Mouse (Mus musculus): ENCODE data around the gene Frem2. TPM values are rescaled to one million over a fixed set of nuclear protein-coding genes. Genes with fewer than 3 reads are reported as not detected.

Gene Frem2
- polyA plus RNA-seq, 1 experiment from 2014 or later, result 0.06 TPM

- Histone ChIP-seq H3K36me3 (replicated peaks; ENCODE audit: insufficient read depth, low read length) (no peaks in the 10 kb centered on the region), H3K9me3 (ENCODE audit: low read length) (peaks cover 2% of the 10 kb centered on the region; the same call in 1 of the 2 replicates), H3K27me3 (ENCODE audit: insufficient read depth, low read length) (no peaks in the 10 kb centered on the region), H3K4me1 (ENCODE audit: insufficient read depth) (no peaks in the 10 kb centered on the region), H3K4me3 (ENCODE audit: low read depth, low read length) (no peak overlapping the region), H3K27ac (ENCODE audit: low read depth) (no peak overlapping the region), H3K9ac (replicated peaks) (no peak overlapping the region), H3K4me2 (ENCODE audit: low read depth, low read length) (no peak overlapping the region)
- WGBS (ENCODE audit: insufficient replicate concordance), result 41% methylated on average over 4 of the region's 4 CpGs
- no peak for DNase-seq
- TF ChIP-seq CTCF (IDR thresholded peaks at IDR 0.05; ENCODE audit: low read depth) (no peak), EP300 (IDR thresholded peaks at IDR 0.05; ENCODE audit: low read depth) (no peak)
- ATAC-seq, result no peak
Measured at GRCm38 (mm10) chr3:53600140-53600539, 57.0 kb downstream of the Frem2 start.

GRCm38 (mm10) chr3:53599315-53599714, 57.8 kb downstream of the Frem2 start:
- WGBS (ENCODE audit: insufficient replicate concordance), result 43% methylated on average over 7 of the region's 7 CpGs
- no peak overlapping the region for H3K9ac ChIP-seq (replicated peaks)
- no peaks in the 10 kb centered on the region for H3K36me3 ChIP-seq (replicated peaks; ENCODE audit: insufficient read depth, low read length)
- no peaks in the 10 kb centered on the region for H3K4me1 ChIP-seq (ENCODE audit: insufficient read depth)
- DNase-seq, result no peak
- H3K27ac ChIP-seq (ENCODE audit: low read depth), result no peak overlapping the region
- H3K9me3 ChIP-seq (ENCODE audit: low read length), result no peaks in the 10 kb centered on the region
- no peak overlapping the region for H3K4me3 ChIP-seq (ENCODE audit: low read depth, low read length)
- no peak overlapping the region for H3K4me2 ChIP-seq (ENCODE audit: low read depth, low read length)
- no peaks in the 10 kb centered on the region for H3K27me3 ChIP-seq (ENCODE audit: insufficient read depth, low read length)
- TF ChIP-seq EP300 (IDR thresholded peaks at IDR 0.05; ENCODE audit: low read depth), result no peak
- TF ChIP-seq CTCF (IDR thresholded peaks at IDR 0.05; ENCODE audit: low read depth), result no peak
- ATAC-seq, result no peak

- no peak overlapping the region for H3K4me3 ChIP-seq (ENCODE audit: low read depth, low read length)
- DNase-seq (no peak), ATAC-seq (no peak)
- H3K9ac ChIP-seq (replicated peaks), result no peak overlapping the region
- TF ChIP-seq CTCF (IDR thresholded peaks at IDR 0.05; ENCODE audit: low read depth) (no peak), EP300 (IDR thresholded peaks at IDR 0.05; ENCODE audit: low read depth) (no peak)
- no peak overlapping the region for H3K27ac ChIP-seq (ENCODE audit: low read depth)
- 20% methylated on average over 9 of the region's 9 CpGs for WGBS (ENCODE audit: insufficient replicate concordance)
- no peaks in the 10 kb centered on the region for H3K27me3 ChIP-seq (ENCODE audit: insufficient read depth, low read length)
- H3K36me3 ChIP-seq (replicated peaks; ENCODE audit: insufficient read depth, low read length), result no peaks in the 10 kb centered on the region
- no peaks in the 10 kb centered on the region for H3K4me1 ChIP-seq (ENCODE audit: insufficient read depth)
- H3K9me3 ChIP-seq (ENCODE audit: low read length), result no peaks in the 10 kb centered on the region
- no peak overlapping the region for H3K4me2 ChIP-seq (ENCODE audit: low read depth, low read length)
Measured at GRCm38 (mm10) chr3:53598153-53598800, 58.9 kb downstream of the Frem2 start.

GRCm38 (mm10) chr3:53594471-53594870, 62.7 kb downstream of the Frem2 start:
- WGBS (ENCODE audit: insufficient replicate concordance), result 76% methylated on average over 4 of the region's 4 CpGs
- Histone ChIP-seq H3K36me3 (replicated peaks; ENCODE audit: insufficient read depth, low read length) (no peaks in the 10 kb centered on the region), H3K9ac (replicated peaks) (no peak overlapping the region), H3K4me3 (ENCODE audit: low read depth, low read length) (no peak overlapping the region), H3K27ac (ENCODE audit: low read depth) (no peak overlapping the region), H3K27me3 (ENCODE audit: insufficient read depth, low read length) (no peaks in the 10 kb centered on the region), H3K9me3 (ENCODE audit: low read length) (no peaks in the 10 kb centered on the region), H3K4me2 (ENCODE audit: low read depth, low read length) (no peak overlapping the region), H3K4me1 (ENCODE audit: insufficient read depth) (no peaks in the 10 kb centered on the region; the same call in 1 of the 2 replicates)
- TF ChIP-seq EP300 (IDR thresholded peaks at IDR 0.05; ENCODE audit: low read depth), result no peak
- no peak for TF ChIP-seq CTCF (IDR thresholded peaks at IDR 0.05; ENCODE audit: low read depth)
- ATAC-seq (no peak), DNase-seq (peak; percentile 1)

GRCm38 (mm10) chr3:53593718-53594117, 63.4 kb downstream of the Frem2 start:
- ATAC-seq (no peak), DNase-seq (no peak)
- H3K4me2 ChIP-seq (ENCODE audit: low read depth, low read length), result no peak overlapping the region
- H3K9ac ChIP-seq (replicated peaks), result no peak overlapping the region
- H3K9me3 ChIP-seq (ENCODE audit: low read length), result no peaks in the 10 kb centered on the region
- H3K4me3 ChIP-seq (ENCODE audit: low read depth, low read length), result no peak overlapping the region
- H3K27me3 ChIP-seq (ENCODE audit: insufficient read depth, low read length), result no peaks in the 10 kb centered on the region
- H3K36me3 ChIP-seq (replicated peaks; ENCODE audit: insufficient read depth, low read length), result no peaks in the 10 kb centered on the region
- no peak overlapping the region for H3K27ac ChIP-seq (ENCODE audit: low read depth)
- no peak for TF ChIP-seq EP300 (IDR thresholded peaks at IDR 0.05; ENCODE audit: low read depth)
- TF ChIP-seq CTCF (IDR thresholded peaks at IDR 0.05; ENCODE audit: low read depth), result no peak
- H3K4me1 ChIP-seq (ENCODE audit: insufficient read depth), result no peaks in the 10 kb centered on the region; the same call in 1 of the 2 replicates
- WGBS (ENCODE audit: insufficient replicate concordance), result 40% methylated on average over 3 of the region's 3 CpGs

GRCm38 (mm10) chr3:53592036-53592435, 65.1 kb downstream of the Frem2 start:
- H3K9me3 ChIP-seq (ENCODE audit: low read length), result no peaks in the 10 kb centered on the region
- H3K4me2 ChIP-seq (ENCODE audit: low read depth, low read length), result no peak overlapping the region
- TF ChIP-seq EP300 (IDR thresholded peaks at IDR 0.05; ENCODE audit: low read depth), result no peak
- TF ChIP-seq CTCF (IDR thresholded peaks at IDR 0.05; ENCODE audit: low read depth), result no peak
- no peak overlapping the region for H3K4me3 ChIP-seq (ENCODE audit: low read depth, low read length)
- no peak for ATAC-seq
- no peaks in the 10 kb centered on the region for H3K27me3 ChIP-seq (ENCODE audit: insufficient read depth, low read length)
- WGBS (ENCODE audit: insufficient replicate concordance), result 88% methylated on average over 7 of the region's 7 CpGs
- no peak overlapping the region for H3K27ac ChIP-seq (ENCODE audit: low read depth)
- no peak overlapping the region for H3K9ac ChIP-seq (replicated peaks)
- peak; percentile 1 for DNase-seq
- no peaks in the 10 kb centered on the region; the same call in 1 of the 2 replicates for H3K4me1 ChIP-seq (ENCODE audit: insufficient read depth)
- H3K36me3 ChIP-seq (replicated peaks; ENCODE audit: insufficient read depth, low read length), result no peaks in the 10 kb centered on the region

Data from liver, postnatal 0 days (tissue).